In the genomic region with DNA sequence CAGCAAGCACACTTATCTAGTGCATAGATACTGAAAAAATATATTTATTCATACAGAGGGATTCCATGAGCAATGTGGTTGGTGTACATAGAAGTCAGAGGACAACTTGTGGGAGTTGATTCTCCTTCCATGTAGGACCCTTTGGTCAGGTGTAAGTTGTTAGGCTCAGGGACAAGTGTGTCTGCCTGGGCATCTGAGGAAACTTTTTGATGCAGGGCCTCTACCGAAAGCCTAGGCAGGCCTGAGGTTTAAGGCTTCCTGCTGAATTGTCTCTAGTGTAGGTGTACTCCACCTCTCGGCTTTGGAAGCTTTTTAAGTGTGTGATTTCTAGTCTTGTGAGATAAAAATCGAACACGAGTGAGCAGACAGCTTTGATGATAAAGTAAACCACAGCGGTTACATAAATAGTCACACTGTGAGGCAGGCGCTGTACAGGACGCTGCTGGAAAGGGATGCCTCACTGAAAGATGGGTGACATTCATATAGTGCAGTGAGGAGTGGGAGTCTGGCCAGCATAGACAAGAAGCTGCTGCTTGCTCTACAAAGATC, we compare ENCODE assay signal across 8 mouse cellular contexts. TPM values are rescaled to one million over a fixed set of nuclear protein-coding genes. Genes with fewer than 3 reads are reported as not detected.
DNase-seq lines count a peak whose midpoint lies in the region; ATAC-seq and TF ChIP-seq lines count a peak whose summit lies in the region.

No protein-coding gene starts in this region.

- peak overlapping the region; percentile 100 for H3K9ac ChIP-seq in limb, embryonic 14.5 days (ENCODE audit: low read depth, low read length, severe bottlenecking)
- peak overlapping the region; percentile 99 for H3K9ac ChIP-seq in neural tube, embryonic 15.5 days (replicated peaks)

- 59% methylated on average over 7 of the region's 7 CpGs for whole genome bisulfite sequencing in forebrain, embryonic 10.5 days
- 29% methylated on average over 7 of the region's 7 CpGs for WGBS in limb, embryonic 14.5 days
- WGBS in neural tube, embryonic 15.5 days, result 42% methylated on average over 7 of the region's 7 CpGs

- peaks cover 46% of the 10 kb centered on the region for H3K4me1 ChIP-seq in erythroblast, embryonic 14.5 days (ENCODE audit: control insufficient read depth)
- peaks cover 41% of the 10 kb centered on the region for H3K4me1 ChIP-seq in forebrain, embryonic 10.5 days
- H3K4me1 ChIP-seq in limb, embryonic 14.5 days (ENCODE audit: control insufficient read depth, insufficient read depth, low read length), result peaks cover 23% of the 10 kb centered on the region
- peaks cover 32% of the 10 kb centered on the region for H3K4me1 ChIP-seq in neural tube, embryonic 15.5 days

- peak; percentile 80 for DNase-seq in CD4-positive, CD25-positive, alpha-beta regulatory T cell, adult 2 months (ENCODE audit: low read depth, low spot score)
- no peak for DNase-seq in forebrain, embryonic 10.5 days (ENCODE audit: extremely low spot score, low spot score)
- DNase-seq in limb, embryonic 14.5 days (ENCODE audit: low spot score), result no peak
- DNase-seq in adrenal gland, postnatal 36 days, result no peak
- no peak for DNase-seq in right cerebral cortex, adult 18-20 months

- H3K36me3 ChIP-seq in erythroblast, embryonic 14.5 days (ENCODE audit: control insufficient read depth), result peaks cover 69% of the 10 kb centered on the region
- H3K36me3 ChIP-seq in forebrain, embryonic 10.5 days (replicated peaks), result peaks cover 56% of the 10 kb centered on the region
- peaks cover 26% of the 10 kb centered on the region for H3K36me3 ChIP-seq in limb, embryonic 14.5 days (ENCODE audit: control insufficient read depth, insufficient read depth, low read length)
- peaks cover 4% of the 10 kb centered on the region for H3K36me3 ChIP-seq in neural tube, embryonic 15.5 days

- TF ChIP-seq POLR2A in limb, embryonic 14.5 days (IDR thresholded peaks at IDR 0.05; ENCODE audit: borderline replicate concordance, extremely low read depth, insufficient read depth, insufficient read length), result no peak

- peak overlapping the region; percentile 70 for H3K4me2 ChIP-seq in limb, embryonic 14.5 days (replicated peaks; ENCODE audit: low read depth, low read length, severe bottlenecking)
- H3K4me2 ChIP-seq in neural tube, embryonic 15.5 days, result peak overlapping the region; percentile 89

- peak overlapping the region; percentile 100 for H3K27ac ChIP-seq in forebrain, embryonic 10.5 days
- peak overlapping the region; percentile 99; the same call in 1 of the 2 replicates for H3K27ac ChIP-seq in limb, embryonic 14.5 days (replicated peaks; ENCODE audit: low read depth, low read length)
- H3K27ac ChIP-seq in neural tube, embryonic 15.5 days (replicated peaks), result 0 out of 2 replicates have a peak overlapping the region, but pooled peaks have one; percentile 13

- H3K4me3 ChIP-seq in erythroblast, embryonic 14.5 days (replicated peaks), result peak overlapping the region; percentile 79
- peak overlapping the region; percentile 99 for H3K4me3 ChIP-seq in forebrain, embryonic 10.5 days
- H3K4me3 ChIP-seq in limb, embryonic 14.5 days (replicated peaks; ENCODE audit: low read length), result peak overlapping the region; percentile 98
- peak overlapping the region; percentile 94 for H3K4me3 ChIP-seq in neural tube, embryonic 15.5 days (replicated peaks)

- ATAC-seq in erythroblast, adult 5-6 weeks (replicated peaks; ENCODE audit: low FRiP score, poor library complexity, severe bottlenecking), result no peak
- ATAC-seq in limb, embryonic 14.5 days (ENCODE audit: low FRiP score, low read depth), result no peak
- ATAC-seq in neural tube, embryonic 15.5 days (ENCODE audit: low FRiP score), result no peak

- no peaks in the 10 kb centered on the region for H3K27me3 ChIP-seq in erythroblast, embryonic 14.5 days (ENCODE audit: control insufficient read depth)
- H3K27me3 ChIP-seq in forebrain, embryonic 10.5 days (ENCODE audit: poor library complexity, severe bottlenecking), result no peaks in the 10 kb centered on the region
- H3K27me3 ChIP-seq in limb, embryonic 14.5 days (ENCODE audit: control insufficient read depth, insufficient read depth, low read length), result no peaks in the 10 kb centered on the region
- no peaks in the 10 kb centered on the region for H3K27me3 ChIP-seq in neural tube, embryonic 15.5 days (replicated peaks)

- H3K9me3 ChIP-seq in erythroblast, embryonic 14.5 days (ENCODE audit: control insufficient read depth, low read length), result no peaks in the 10 kb centered on the region
- no peaks in the 10 kb centered on the region for H3K9me3 ChIP-seq in forebrain, embryonic 10.5 days
- no peaks in the 10 kb centered on the region for H3K9me3 ChIP-seq in limb, embryonic 14.5 days (ENCODE audit: control insufficient read depth, low read length)
- no peaks in the 10 kb centered on the region for H3K9me3 ChIP-seq in neural tube, embryonic 15.5 days (replicated peaks)

RNA-seq across cellular contexts. Expression of gene Fubp1, which starts 1.6 kb away (rescaled TPM):
- polyA plus RNA-seq in erythroblast, embryonic 14.5 days (2012), result 27.0 and 29.1 TPM in 2 replicates
- total RNA-seq in erythroblast, adult 5-6 weeks (2015; ENCODE audit: low replicate concordance), result 48.9 and 97.6 TPM in 2 replicates
- 108 and 142 TPM in 2 replicates for total RNA-seq in erythroblast, adult 5-6 weeks (2017; ENCODE audit: low replicate concordance)
- 444 and 478 TPM in 2 replicates for polyA plus RNA-seq in forebrain, embryonic 10.5 days (2016; fragmentation: Nextera tagmentation; extraction: Ambion mirVana)
- 206 and 232 TPM in 2 replicates for polyA plus RNA-seq in limb, embryonic 14.5 days (2012; rRNA removed)
- polyA plus RNA-seq in limb, embryonic 14.5 days (2014; fragmentation: Nextera tagmentation; extraction: Ambion mirVana), result 223 and 243 TPM in 2 replicates
- polyA plus RNA-seq in neural tube, embryonic 15.5 days (2015; fragmentation: Nextera tagmentation; extraction: Ambion mirVana), result 184 and 185 TPM in 2 replicates
- 100 to 1,000 TPM; 117 to 140 TPM for total RNA-seq in adrenal gland, postnatal 36 days (2021)

RNA-seq across cellular contexts. Expression of gene Dnajb4, which starts 1.7 kb away (rescaled TPM):
- polyA plus RNA-seq in erythroblast, embryonic 14.5 days (2012), result 0.78 and 0.87 TPM in 2 replicates
- 166 and 217 TPM in 2 replicates for total RNA-seq in erythroblast, adult 5-6 weeks (2015; ENCODE audit: low replicate concordance)
- 316 and 353 TPM in 2 replicates for total RNA-seq in erythroblast, adult 5-6 weeks (2017; ENCODE audit: low replicate concordance)
- 16.2 and 18.8 TPM in 2 replicates for polyA plus RNA-seq in forebrain, embryonic 10.5 days (2016; fragmentation: Nextera tagmentation; extraction: Ambion mirVana)
- polyA plus RNA-seq in limb, embryonic 14.5 days (2012; rRNA removed), result 15.3 and 19.2 TPM in 2 replicates
- 31.6 and 32.9 TPM in 2 replicates for polyA plus RNA-seq in limb, embryonic 14.5 days (2014; fragmentation: Nextera tagmentation; extraction: Ambion mirVana)
- polyA plus RNA-seq in neural tube, embryonic 15.5 days (2015; fragmentation: Nextera tagmentation; extraction: Ambion mirVana), result 45.6 and 48.7 TPM in 2 replicates
- 10 to 100 TPM; 43.4 to 58.1 TPM for total RNA-seq in adrenal gland, postnatal 36 days (2021)

RNA-seq across cellular contexts. Expression of gene Gipc2, which starts 45.8 kb away (rescaled TPM):
- not detected in 2 replicates for polyA plus RNA-seq in erythroblast, embryonic 14.5 days (2012)
- not detected in 2 replicates for total RNA-seq in erythroblast, adult 5-6 weeks (2015; ENCODE audit: low replicate concordance)
- 2.4 and 4.7 TPM in 2 replicates for total RNA-seq in erythroblast, adult 5-6 weeks (2017; ENCODE audit: low replicate concordance)
- polyA plus RNA-seq in forebrain, embryonic 10.5 days (2016; fragmentation: Nextera tagmentation; extraction: Ambion mirVana), result 1.9 and 3.5 TPM in 2 replicates
- polyA plus RNA-seq in limb, embryonic 14.5 days (2012; rRNA removed), result 0.79 and 2.6 TPM in 2 replicates
- 2.9 and 4.3 TPM in 2 replicates for polyA plus RNA-seq in limb, embryonic 14.5 days (2014; fragmentation: Nextera tagmentation; extraction: Ambion mirVana)
- polyA plus RNA-seq in neural tube, embryonic 15.5 days (2015; fragmentation: Nextera tagmentation; extraction: Ambion mirVana), result 11.4 and 19.3 TPM in 2 replicates
- total RNA-seq in adrenal gland, postnatal 36 days (2021), result 1 to 10 TPM in 1 of 2 experiments, under 1 TPM in 1; 0.79 to 1.3 TPM

RNA-seq across cellular contexts. Expression of gene Nexn, which starts 54.3 kb away (rescaled TPM):
- polyA plus RNA-seq in erythroblast, embryonic 14.5 days (2012), result not detected in 2 replicates
- not detected in 2 replicates for total RNA-seq in erythroblast, adult 5-6 weeks (2015; ENCODE audit: low replicate concordance)
- total RNA-seq in erythroblast, adult 5-6 weeks (2017; ENCODE audit: low replicate concordance), result not detected in 2 replicates
- 2.8 and 3.8 TPM in 2 replicates for polyA plus RNA-seq in forebrain, embryonic 10.5 days (2016; fragmentation: Nextera tagmentation; extraction: Ambion mirVana)
- polyA plus RNA-seq in limb, embryonic 14.5 days (2012; rRNA removed), result 7.2 and 17.5 TPM in 2 replicates
- 23.8 and 26.0 TPM in 2 replicates for polyA plus RNA-seq in limb, embryonic 14.5 days (2014; fragmentation: Nextera tagmentation; extraction: Ambion mirVana)
- polyA plus RNA-seq in neural tube, embryonic 15.5 days (2015; fragmentation: Nextera tagmentation; extraction: Ambion mirVana), result 2.4 and 5.9 TPM in 2 replicates
- total RNA-seq in adrenal gland, postnatal 36 days (2021), result 1 to 10 TPM; 2.2 to 3.9 TPM

Comparison
In these comparisons a context has a peak if more than half of its experiments do, and no peak if none do; other contexts are left out.
1. H3K27ac ChIP-seq: peak in every context shown above with its lines; median percentile 100 in forebrain, embryonic 10.5 days; 99 in limb, embryonic 14.5 days; 13 in neural tube, embryonic 15.5 days.